Comparison of ENCODE assay signal across 1 mouse cellular context in the genomic region with DNA sequence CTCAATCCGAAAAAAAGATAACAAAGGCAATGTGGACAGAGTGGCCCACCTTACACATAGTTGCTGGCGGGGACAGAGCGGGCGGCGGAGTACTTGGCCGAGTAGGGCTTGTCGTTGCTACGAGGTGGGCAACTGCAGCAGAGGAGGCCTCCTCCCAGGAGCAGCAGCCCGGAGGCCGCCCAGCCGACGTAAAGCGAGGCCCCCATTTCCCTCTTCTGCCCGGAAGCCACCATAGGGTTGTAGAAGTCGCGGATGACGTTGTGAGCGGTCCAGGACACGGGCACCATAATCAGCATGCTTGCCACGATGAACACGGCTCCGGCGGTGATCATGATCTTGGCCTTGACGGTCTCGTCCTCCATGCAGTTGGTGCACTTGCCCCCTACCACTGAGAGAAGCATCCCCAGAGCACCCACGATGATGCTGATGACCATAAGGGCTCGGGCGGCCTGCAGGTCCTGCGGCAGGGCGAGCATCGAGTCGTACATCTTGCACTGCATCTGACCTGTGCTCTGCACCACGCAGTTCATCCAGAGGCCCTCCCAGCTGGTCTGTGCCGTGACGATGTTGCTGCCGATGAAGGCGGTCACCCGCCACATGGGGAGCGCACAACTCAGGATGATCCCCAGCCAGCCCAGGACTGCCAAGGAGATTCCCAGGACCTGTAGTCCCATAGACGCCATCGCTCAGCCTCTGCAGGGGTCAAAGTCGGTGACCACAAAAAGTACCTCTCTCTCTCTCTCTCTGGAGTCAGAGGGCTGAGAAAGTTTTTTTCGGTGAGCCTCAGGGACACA.
TF ChIP-seq lines count a peak whose summit lies in the region.

No protein-coding gene starts in this region.

TF ChIP-seq in CH12.LX, 34 proteins besides CTCF, POLR2A, EP300 and RAD21 (continued from another document):
- TF ChIP-seq HCFC1 (IDR thresholded peaks at IDR 0.05; ENCODE audit: low read depth, low read length) (no peak), NELFE (IDR thresholded peaks at IDR 0.05; ENCODE audit: low read depth, low read length) (no peak), RCOR1 (conservative IDR thresholded peaks at IDR 0.05; ENCODE audit: low read depth, low read length) (no peak), CHD1 (IDR thresholded peaks at IDR 0.05; ENCODE audit: low read depth, low read length) (no peak), MEF2A (IDR thresholded peaks at IDR 0.05; ENCODE audit: borderline replicate concordance, low read depth, low read length) (no peak), TBP (conservative IDR thresholded peaks at IDR 0.05; ENCODE audit: low read depth, low read length) (no peak)
